Mouse (Mus musculus) embryonic facial prominence, embryonic 13.5 days (tissue): ENCODE measurements around the gene Pde6d. TPM values are rescaled to one million over a fixed set of nuclear protein-coding genes. Genes with fewer than 3 reads are reported as not detected.

Experiments used
- ATAC-seq: fragments of 200-750 bp; cut with Nextera tagmentation; 2 replicates; pipeline ENCODE4 v1.8.0; 2017; ENCODE audit warnings: low read depth; ENCODE audit not compliant: insufficient number of reproducible peaks, insufficient read depth, low FRiP score, low TSS enrichment
- H3K27ac ChIP-seq: fragments of 300-500 bp; sonication (generic); 2 replicates; pipeline ENCODE4 v1.5.1; 2015; ENCODE audit warnings: moderate library complexity, mild to moderate bottlenecking, inconsistent platforms
- H3K27me3 ChIP-seq: fragments of 300-500 bp; sonication (generic); 2 replicates; pipeline ENCODE4 v1.6.1; 2015; ENCODE audit warnings: mild to moderate bottlenecking, inconsistent platforms
- H3K36me3 ChIP-seq: fragments of 300-500 bp; sonication (generic); 2 replicates; pipeline ENCODE4 v1.6.1; 2015; ENCODE audit warnings: mild to moderate bottlenecking, inconsistent platforms
- H3K4me1 ChIP-seq: fragments of 300-500 bp; sonication (generic); 2 replicates; pipeline ENCODE4 v1.6.1; 2015; ENCODE audit warnings: inconsistent platforms
- H3K4me2 ChIP-seq: fragments of 300-500 bp; sonication (generic); 2 replicates; pipeline ENCODE4 v1.6.1; 2015; ENCODE audit warnings: moderate library complexity, mild to moderate bottlenecking, inconsistent platforms
- H3K4me3 ChIP-seq: fragments of 300-500 bp; sonication (generic); 2 replicates; pipeline ENCODE4 v1.5.1; 2015; ENCODE audit warnings: mild to moderate bottlenecking, inconsistent platforms
- H3K9ac ChIP-seq: fragments of 300-500 bp; sonication (generic); 2 replicates; pipeline ENCODE4 v1.6.1; 2015; ENCODE audit warnings: mild to moderate bottlenecking, inconsistent platforms
- H3K9me3 ChIP-seq: fragments of 300-500 bp; sonication (generic); 2 replicates; pipeline ENCODE4 v1.6.1; 2016; ENCODE audit warnings: inconsistent platforms
- WGBS: fragments of 180-500 bp; shearing (Covaris S2); methylation state at CpG from one replicate; pipeline ENCODE4 v1.1.7; 2015; ENCODE audit warnings: mixed read lengths; 5-methylcytosine and 5-hydroxymethylcytosine counted together
- polyA plus RNA-seq: library from polyadenylated mRNA; unstranded; fragments of >200 nt; fragmentation: Nextera tagmentation; extraction: Ambion mirVana; gene quantifications from 2 replicates; pipeline ENCODE4 v1.2.1, GENCODE M21; 2015

The Pde6d gene
- polyA plus RNA-seq, 1 experiment from 2014 or later, result 78.5 TPM

DNA sequence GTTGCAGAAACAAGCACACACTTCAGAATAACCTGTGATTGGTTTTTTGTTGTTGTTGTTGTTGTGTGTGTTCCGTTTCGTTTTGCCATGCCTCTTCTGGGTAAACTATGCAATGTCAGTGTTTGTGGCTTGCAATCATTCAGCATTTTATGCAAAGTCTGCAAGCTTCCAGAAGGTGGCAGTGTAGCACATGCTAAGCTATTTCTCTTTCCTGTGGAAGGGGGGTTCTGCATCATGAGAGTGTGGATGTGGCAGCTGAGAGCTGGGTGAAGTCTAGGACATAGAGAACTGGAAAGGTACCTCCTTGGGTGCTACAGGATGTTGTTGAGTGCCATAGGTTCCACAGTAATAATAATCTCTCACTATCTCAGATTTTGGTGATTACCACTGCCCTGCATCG lies 16.1 kb upstream of the Pde6d start:
- H3K4me1 ChIP-seq, result no peaks in the 10 kb centered on the region
- no peak overlapping the region for H3K4me2 ChIP-seq
- H3K27me3 ChIP-seq, result no peaks in the 10 kb centered on the region
- no peaks in the 10 kb centered on the region for H3K9me3 ChIP-seq
- no peak for ATAC-seq
- H3K36me3 ChIP-seq, result peaks cover 78% of the 10 kb centered on the region
- no peak overlapping the region for H3K4me3 ChIP-seq
- H3K27ac ChIP-seq, result no peak overlapping the region
- no peak overlapping the region for H3K9ac ChIP-seq
- 64% methylated on average over 3 of the region's 3 CpGs for WGBS

DNA sequence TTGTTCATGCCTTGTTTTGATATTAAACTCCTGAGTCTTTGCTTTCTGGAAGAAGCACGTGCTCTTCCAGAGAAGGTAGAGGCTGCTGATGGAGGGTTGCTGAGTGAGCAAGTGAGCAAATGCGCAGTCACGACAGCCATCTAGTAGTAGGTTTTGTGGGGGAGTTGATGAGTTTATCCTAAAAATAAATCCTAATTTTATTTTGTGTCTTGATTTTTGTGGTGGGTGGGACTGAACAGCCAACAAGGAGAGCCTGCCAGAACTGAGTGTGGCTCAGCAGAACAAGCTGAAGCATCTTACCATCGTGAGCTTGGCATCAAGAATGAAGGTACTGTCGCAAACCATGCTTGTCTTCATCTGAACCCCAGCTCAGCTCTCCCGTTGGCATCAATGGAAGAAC lies 14.1 kb upstream of the Pde6d start:
- Histone ChIP-seq H3K4me2 (no peak overlapping the region), H3K27me3 (no peaks in the 10 kb centered on the region), H3K27ac (no peak overlapping the region), H3K9ac (no peak overlapping the region), H3K4me3 (no peak overlapping the region), H3K4me1 (no peaks in the 10 kb centered on the region), H3K36me3 (peaks cover 70% of the 10 kb centered on the region), H3K9me3 (no peaks in the 10 kb centered on the region)
- no peak for ATAC-seq
- WGBS, result 94% methylated on average over 6 of the region's 6 CpGs

- no peaks in the 10 kb centered on the region for H3K4me1 ChIP-seq
- no peak overlapping the region for H3K4me3 ChIP-seq
- no peak overlapping the region for H3K4me2 ChIP-seq
- WGBS, result 90% methylated on average over 6 of the region's 6 CpGs
- H3K36me3 ChIP-seq, result peaks cover 65% of the 10 kb centered on the region
- H3K27me3 ChIP-seq, result no peaks in the 10 kb centered on the region
- ATAC-seq, result no peak
- no peak overlapping the region for H3K27ac ChIP-seq
- no peaks in the 10 kb centered on the region for H3K9me3 ChIP-seq
- H3K9ac ChIP-seq, result no peak overlapping the region
Measured at GRCm38 (mm10) chr1:86595315-86595714, 12.9 kb upstream of the Pde6d start.

DNA sequence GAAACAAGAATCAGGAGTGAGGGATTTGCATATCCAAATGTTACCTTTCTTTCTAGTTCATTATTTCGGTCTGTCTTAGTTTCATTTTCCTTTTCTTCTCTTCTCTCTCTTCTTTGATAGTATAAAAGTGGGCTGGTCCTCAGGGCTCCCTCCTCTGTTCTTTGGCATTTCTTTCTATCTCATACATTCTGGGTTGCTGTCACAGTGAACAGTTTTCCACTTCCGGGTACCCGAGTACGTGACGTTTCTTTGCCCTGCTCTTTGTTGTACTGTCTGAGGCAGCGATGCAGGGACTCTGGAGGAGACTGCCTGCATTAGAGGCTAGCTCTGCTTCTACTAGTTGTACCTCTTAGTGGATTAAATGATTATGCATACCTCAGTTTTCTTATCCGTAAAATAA lies 12.1 kb upstream of the Pde6d start:
- Histone ChIP-seq H3K36me3 (peaks cover 66% of the 10 kb centered on the region), H3K4me1 (no peaks in the 10 kb centered on the region), H3K4me2 (no peak overlapping the region), H3K9ac (no peak overlapping the region), H3K9me3 (no peaks in the 10 kb centered on the region), H3K27ac (no peak overlapping the region), H3K27me3 (no peaks in the 10 kb centered on the region), H3K4me3 (no peak overlapping the region)
- 92% methylated on average over 7 of the region's 7 CpGs for WGBS
- ATAC-seq, result no peak

- under 1% methylated on average over 26 of the region's 26 CpGs for WGBS
- H3K4me1 ChIP-seq, result peaks cover 19% of the 10 kb centered on the region
- 0 out of 2 replicates have a peak overlapping the region, but pooled peaks have one; percentile 33 for H3K27ac ChIP-seq
- no peak for ATAC-seq
- H3K27me3 ChIP-seq, result no peaks in the 10 kb centered on the region
- peak overlapping the region; percentile 83 for H3K4me2 ChIP-seq
- peak overlapping the region; percentile 92 for H3K9ac ChIP-seq
- H3K4me3 ChIP-seq, result peak overlapping the region; percentile 95
- H3K36me3 ChIP-seq, result peaks cover 16% of the 10 kb centered on the region
- H3K9me3 ChIP-seq, result no peaks in the 10 kb centered on the region
Measured at GRCm38 (mm10) chr1:86586992-86587391, 4.6 kb upstream of the Pde6d start.

- no peak overlapping the region for H3K27ac ChIP-seq
- H3K9me3 ChIP-seq, result no peaks in the 10 kb centered on the region
- no peak overlapping the region for H3K4me3 ChIP-seq
- H3K27me3 ChIP-seq, result no peaks in the 10 kb centered on the region
- WGBS, result 69% methylated on average over 2 of the region's 2 CpGs
- no peak overlapping the region for H3K9ac ChIP-seq
- H3K4me2 ChIP-seq, result 0 out of 2 replicates have a peak overlapping the region, but pooled peaks have one; percentile 82
- H3K36me3 ChIP-seq, result no peaks in the 10 kb centered on the region
- H3K4me1 ChIP-seq, result peaks cover 27% of the 10 kb centered on the region
- ATAC-seq, result no peak
Measured at GRCm38 (mm10) chr1:86583709-86584108, 1.3 kb upstream of the Pde6d start.

DNA sequence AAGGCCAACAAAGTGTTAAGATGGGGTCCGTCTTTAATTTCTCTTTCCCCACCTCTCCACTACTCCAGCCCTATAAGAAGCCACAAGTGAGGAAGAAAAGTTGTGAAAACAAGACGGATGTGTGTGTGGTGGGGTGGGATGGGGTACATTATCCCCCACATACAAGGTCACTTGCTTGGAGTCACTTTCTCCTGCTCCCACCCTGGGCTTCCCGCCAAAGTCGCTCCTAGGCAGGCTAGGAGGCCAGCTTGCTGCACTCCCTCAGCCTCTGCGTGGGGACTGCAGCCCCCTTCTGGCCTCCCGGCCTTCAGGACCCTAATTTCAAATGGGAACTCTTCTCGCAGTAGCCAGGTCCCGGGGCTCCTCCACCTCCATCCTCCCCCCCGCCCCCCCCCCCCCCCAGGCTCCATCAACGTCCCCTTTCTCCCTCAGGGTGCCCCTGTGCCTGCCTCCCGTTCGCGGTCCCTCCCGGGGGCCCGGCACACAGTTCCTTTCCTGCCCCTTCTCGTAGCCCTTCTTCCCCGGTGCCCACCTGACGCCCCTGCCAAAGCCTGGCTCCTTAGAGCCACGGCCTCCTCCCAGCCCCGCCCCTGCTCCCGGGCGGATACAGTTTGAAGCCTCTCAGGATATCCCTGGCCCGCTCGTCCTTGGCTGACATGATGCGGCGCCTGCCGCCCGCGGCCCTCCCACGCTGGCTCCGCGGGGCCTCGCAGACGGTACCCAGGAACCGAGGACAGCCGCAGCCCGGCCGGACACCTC lies 558 bp downstream of the Pde6d start:
- peak overlapping the region; percentile 66 for H3K27ac ChIP-seq
- H3K4me1 ChIP-seq, result peaks cover 18% of the 10 kb centered on the region
- H3K9me3 ChIP-seq, result no peaks in the 10 kb centered on the region
- peak; percentile 82 for ATAC-seq
- under 1% methylated on average over 36 of the region's 38 CpGs for WGBS
- peak overlapping the region; percentile 82 for H3K4me2 ChIP-seq
- H3K4me3 ChIP-seq, result peak overlapping the region; percentile 87
- no peaks in the 10 kb centered on the region for H3K36me3 ChIP-seq
- H3K27me3 ChIP-seq, result no peaks in the 10 kb centered on the region
- H3K9ac ChIP-seq, result peak overlapping the region; percentile 90

- WGBS, result 79% methylated on average over 6 of the region's 6 CpGs
- H3K36me3 ChIP-seq, result no peaks in the 10 kb centered on the region
- peaks cover 14% of the 10 kb centered on the region for H3K4me1 ChIP-seq
- no peak overlapping the region for H3K27ac ChIP-seq
- H3K27me3 ChIP-seq, result no peaks in the 10 kb centered on the region
- ATAC-seq, result no peak
- H3K4me3 ChIP-seq, result no peak overlapping the region
- no peak overlapping the region for H3K4me2 ChIP-seq
- H3K9ac ChIP-seq, result no peak overlapping the region
- no peaks in the 10 kb centered on the region for H3K9me3 ChIP-seq
Measured at GRCm38 (mm10) chr1:86580426-86580825, 2.0 kb downstream of the Pde6d start.

DNA sequence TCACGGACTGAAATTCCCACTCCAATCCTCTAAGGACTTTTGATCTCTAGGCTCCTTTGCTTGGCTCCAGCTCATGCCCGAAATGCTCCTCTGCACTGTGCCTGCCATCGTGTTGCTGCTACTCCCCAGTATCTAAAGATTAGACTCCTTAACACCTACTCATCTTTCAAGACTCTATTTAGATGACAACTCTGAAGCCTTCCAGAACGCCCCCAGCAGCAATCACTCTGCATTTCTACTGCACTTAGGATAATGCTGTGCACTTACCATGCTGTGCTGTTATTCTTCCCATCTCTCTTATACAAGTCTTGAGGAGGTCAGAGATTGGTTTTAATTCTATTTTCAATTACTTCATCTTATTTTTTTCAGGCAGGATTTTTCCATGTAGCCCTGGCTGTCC lies 10.5 kb downstream of the Pde6d start:
- Histone ChIP-seq H3K27me3 (no peaks in the 10 kb centered on the region), H3K4me1 (no peaks in the 10 kb centered on the region), H3K9ac (no peak overlapping the region), H3K4me2 (no peak overlapping the region), H3K27ac (no peak overlapping the region), H3K9me3 (no peaks in the 10 kb centered on the region), H3K4me3 (no peak overlapping the region), H3K36me3 (peaks cover 6% of the 10 kb centered on the region; the same call in 1 of the 2 replicates)
- 81% methylated on average over 4 of the region's 4 CpGs for WGBS
- ATAC-seq, result no peak

GRCm38 (mm10) chr1:86571381-86571780 lies 11.0 kb downstream of the Pde6d start:
- 94% methylated on average over 2 of the region's 2 CpGs for WGBS
- H3K4me3 ChIP-seq, result no peak overlapping the region

GRCm38 (mm10) chr1:86569292-86569860 lies 13.1 kb downstream of the Pde6d start:
- Histone ChIP-seq H3K27ac (no peak overlapping the region), H3K36me3 (peaks cover 7% of the 10 kb centered on the region), H3K27me3 (no peaks in the 10 kb centered on the region), H3K4me1 (no peaks in the 10 kb centered on the region), H3K4me3 (no peak overlapping the region), H3K9ac (no peak overlapping the region), H3K9me3 (no peaks in the 10 kb centered on the region), H3K4me2 (no peak overlapping the region)
- WGBS, result 86% methylated on average over 2 of the region's 2 CpGs
- no peak for ATAC-seq

More at GRCm38 (mm10) chr1:86571381-86571780, 11.0 kb downstream of the Pde6d start:
- Histone ChIP-seq H3K9ac (no peak overlapping the region), H3K4me1 (no peaks in the 10 kb centered on the region), H3K27me3 (no peaks in the 10 kb centered on the region), H3K27ac (no peak overlapping the region), H3K9me3 (no peaks in the 10 kb centered on the region), H3K4me2 (no peak overlapping the region), H3K36me3 (peaks cover 6% of the 10 kb centered on the region; the same call in 1 of the 2 replicates)
- no peak for ATAC-seq

- WGBS, result 91% methylated on average over 2 of the region's 2 CpGs
- Histone ChIP-seq H3K27me3 (no peaks in the 10 kb centered on the region), H3K4me3 (no peak overlapping the region), H3K4me1 (no peaks in the 10 kb centered on the region), H3K4me2 (no peak overlapping the region), H3K9ac (no peak overlapping the region), H3K27ac (no peak overlapping the region), H3K9me3 (no peaks in the 10 kb centered on the region), H3K36me3 (peaks cover 17% of the 10 kb centered on the region)
- no peak for ATAC-seq
Measured at GRCm38 (mm10) chr1:86568409-86568808, 14.0 kb downstream of the Pde6d start.
